Mouse (Mus musculus) hindbrain, postnatal 0 days (tissue): ENCODE data around the gene Ncor2. TPM values are rescaled to one million over a fixed set of nuclear protein-coding genes. Genes with fewer than 3 reads are reported as not detected.
A peak's percentile ranks its signal among the peaks of the same experiment; 100 is the strongest.

Experiments
- ATAC-seq: fragments of 200-750 bp; cut with Nextera tagmentation; 2 replicates; pipeline ENCODE4 v1.8.0; 2017; ENCODE audit warnings: mild to moderate bottlenecking, moderate TSS enrichment, moderate library complexity
- DNase-seq: peaks from one replicate; pipeline ENCODE4 v3.0.0-alpha.2; 2015; ENCODE audit warnings: low spot score
- H3K27ac ChIP-seq: fragments of 300-500 bp; sonication (generic); 2 replicates; pipeline ENCODE4 v1.5.1; 2014; ENCODE audit warnings: mild to moderate bottlenecking
- H3K27me3 ChIP-seq: fragments of 300-500 bp; sonication (generic); 2 replicates; pipeline ENCODE4 v1.6.1; 2014; ENCODE audit warnings: low read length, mixed read lengths; ENCODE audit not compliant: insufficient read depth
- H3K36me3 ChIP-seq: fragments of 300-500 bp; sonication (generic); 2 replicates; pipeline ENCODE4 v1.6.1; 2014; ENCODE audit warnings: low read length, mixed read lengths; ENCODE audit not compliant: insufficient read depth
- H3K4me1 ChIP-seq: fragments of 300-500 bp; sonication (generic); 2 replicates; pipeline ENCODE4 v1.6.1; 2014; ENCODE audit warnings: antibody characterized with exemption, low read length, mixed read lengths; ENCODE audit not compliant: insufficient read depth
- H3K4me2 ChIP-seq: fragments of 300-500 bp; sonication (generic); 2 replicates; pipeline ENCODE4 v1.6.1; 2014; ENCODE audit warnings: low read depth, mild to moderate bottlenecking, low read length, moderate library complexity, mixed read lengths
- H3K4me3 ChIP-seq: fragments of 300-500 bp; sonication (generic); 2 replicates; pipeline ENCODE4 v1.5.1; 2014; ENCODE audit warnings: low read length
- H3K9ac ChIP-seq: fragments of 300-500 bp; sonication (generic); replicated peaks from 2 replicates; pipeline ENCODE4 v1.6.1; 2014; ENCODE audit warnings: mild to moderate bottlenecking, low read length, moderate library complexity, mixed read lengths
- H3K9me3 ChIP-seq: fragments of 300-500 bp; sonication (generic); 2 replicates; pipeline ENCODE4 v1.6.1; 2016; ENCODE audit warnings: low read length, mixed read lengths
- CTCF ChIP-seq: IDR thresholded peaks from 2 replicates; pipeline ENCODE4 v1.5.1; 2016; ENCODE audit warnings: antibody characterized with exemption, control low read depth, low read depth
- WGBS: fragments of 180-500 bp; shearing (Covaris S2); extraction: QIAGEN DNeasy Blood & Tissue Kit; methylation state at CpG from one replicate; pipeline ENCODE4 v1.1.7; 2014; 5-methylcytosine and 5-hydroxymethylcytosine counted together
- polyA plus RNA-seq: library from polyadenylated mRNA; unstranded; fragments of >200 nt; fragmentation: Nextera tagmentation; extraction: Ambion mirVana; gene quantifications from 2 replicates; pipeline ENCODE4 v1.2.1, GENCODE M21; 2015
- total RNA-seq: library from RNA; depleted of rRNA; stranded (reverse); fragments of >200 nt; gene quantifications from 2 replicates; pipeline ENCODE4 v1.2.3, GENCODE M21; 2014; rRNA removed

Gene Ncor2
- total and polyA plus RNA-seq, 2 experiments from 2014 or later: 22.7 to 35.4 TPM

DNA sequence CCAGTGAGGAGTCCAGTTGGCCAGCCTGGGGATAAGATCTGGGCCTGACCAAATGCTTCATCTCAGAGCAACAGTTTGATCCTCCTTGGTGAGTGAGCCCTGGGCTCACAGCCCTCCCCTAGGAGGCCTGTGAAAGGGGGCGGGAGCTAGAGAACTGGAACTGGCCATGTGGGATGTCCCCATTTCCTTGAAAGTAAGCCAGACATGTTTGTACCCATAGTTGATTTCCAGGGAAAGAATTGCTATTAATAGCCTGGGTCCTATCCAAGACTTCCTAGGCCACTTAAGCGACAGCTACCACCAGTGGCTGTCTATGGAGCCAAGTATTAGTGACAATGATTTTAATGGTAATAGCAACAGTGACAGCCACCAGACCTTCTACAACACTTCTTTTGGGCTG lies 189.3 kb downstream of the Ncor2 start:
- Histone ChIP-seq H3K4me3 (no peak overlapping the region), H3K36me3 (no peaks in the 10 kb centered on the region), H3K27me3 (no peaks in the 10 kb centered on the region), H3K9ac (no peak overlapping the region), H3K27ac (no peak overlapping the region), H3K4me1 (no peaks in the 10 kb centered on the region), H3K9me3 (no peaks in the 10 kb centered on the region), H3K4me2 (no peak overlapping the region)
- ATAC-seq (no peak), DNase-seq (no peak)
- WGBS: 78% methylated on average over 2 of the region's 2 CpGs
- TF ChIP-seq CTCF: no peak

DNA sequence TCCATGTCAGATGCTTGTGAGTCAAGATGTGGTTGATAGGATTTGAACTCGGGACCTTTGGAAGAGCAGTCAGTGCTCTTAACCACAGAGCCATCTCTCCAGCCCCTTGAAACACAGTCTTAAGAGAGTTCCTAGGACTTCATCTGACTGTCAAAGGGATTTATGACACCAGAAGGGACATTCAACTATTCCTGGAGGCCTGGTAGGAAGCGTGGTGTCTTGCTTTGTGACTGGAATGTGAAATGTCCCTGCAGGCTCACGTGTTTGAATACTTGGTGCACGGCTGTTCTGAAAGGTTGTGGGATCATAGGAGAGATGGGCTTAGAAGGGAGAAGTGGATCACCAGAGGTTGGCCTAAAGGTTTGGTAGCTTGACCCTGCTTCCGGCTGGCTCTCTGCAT lies 192.4 kb downstream of the Ncor2 start:
- no peak for TF ChIP-seq CTCF
- Histone ChIP-seq H3K27ac (no peak overlapping the region), H3K9me3 (no peaks in the 10 kb centered on the region), H3K4me1 (no peaks in the 10 kb centered on the region), H3K27me3 (no peaks in the 10 kb centered on the region), H3K9ac (no peak overlapping the region), H3K4me2 (no peak overlapping the region), H3K4me3 (no peak overlapping the region), H3K36me3 (no peaks in the 10 kb centered on the region)
- ATAC-seq: no peak
- no peak for DNase-seq
- 87% methylated on average over 5 of the region's 5 CpGs for WGBS

DNA sequence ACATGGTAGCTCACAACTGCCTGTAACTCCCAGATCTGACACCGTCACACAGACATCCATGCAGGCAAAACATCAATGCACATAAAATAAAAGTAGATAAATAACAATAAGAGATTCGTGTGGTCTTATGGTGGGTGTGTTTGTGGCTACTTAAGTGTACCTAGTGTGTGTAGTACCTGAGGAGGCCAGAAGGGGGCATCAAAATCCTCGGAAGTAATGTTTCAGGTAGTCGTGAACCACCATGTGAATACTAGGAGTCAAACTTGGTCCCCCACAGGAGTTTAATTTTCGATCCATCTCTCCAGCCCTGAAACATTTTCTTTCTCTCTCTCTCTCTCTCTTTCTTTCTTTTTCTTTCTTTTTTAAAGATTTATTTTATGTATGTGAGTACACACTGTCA lies 192.8 kb downstream of the Ncor2 start:
- Histone ChIP-seq H3K9me3 (no peaks in the 10 kb centered on the region), H3K36me3 (no peaks in the 10 kb centered on the region), H3K4me2 (no peak overlapping the region), H3K27me3 (no peaks in the 10 kb centered on the region), H3K9ac (no peak overlapping the region), H3K4me1 (no peaks in the 10 kb centered on the region), H3K4me3 (no peak overlapping the region), H3K27ac (no peak overlapping the region)
- WGBS: 89% methylated on average over 5 of the region's 5 CpGs
- DNase-seq: no peak
- no peak for ATAC-seq
- peak; percentile 32; the same call in 1 of the 2 replicates for TF ChIP-seq CTCF

DNA sequence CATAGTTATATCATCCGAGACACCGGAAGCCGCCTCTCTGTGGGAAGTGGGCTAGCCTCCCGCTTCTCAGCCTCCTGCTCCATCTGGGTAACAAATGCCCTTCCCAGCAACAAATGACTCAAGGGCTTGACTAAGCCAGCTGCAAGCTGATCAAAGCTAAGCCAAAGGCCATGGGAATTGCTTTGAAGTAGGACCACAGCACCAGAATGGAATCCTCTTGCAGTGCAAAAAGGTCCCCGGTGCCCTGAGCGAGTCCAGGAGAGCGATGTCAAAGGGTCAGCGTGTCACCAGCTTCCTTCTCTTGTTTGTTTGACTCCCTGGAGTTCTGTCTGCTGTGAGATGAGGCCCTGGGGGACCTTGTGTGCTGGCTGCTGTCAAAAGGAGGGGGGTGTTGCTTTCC lies 209.2 kb downstream of the Ncor2 start:
- H3K4me1 ChIP-seq: peaks cover 9% of the 10 kb centered on the region; the same call in 1 of the 2 replicates
- ATAC-seq (no peak), DNase-seq (no peak)
- no peaks in the 10 kb centered on the region for H3K9me3 ChIP-seq
- no peak overlapping the region for H3K4me3 ChIP-seq
- H3K36me3 ChIP-seq: no peaks in the 10 kb centered on the region
- no peaks in the 10 kb centered on the region for H3K27me3 ChIP-seq
- no peak overlapping the region for H3K9ac ChIP-seq
- no peak overlapping the region for H3K27ac ChIP-seq
- WGBS: 29% methylated on average over 8 of the region's 8 CpGs
- TF ChIP-seq CTCF: no peak
- H3K4me2 ChIP-seq: no peak overlapping the region

Other genes starting within 250 kb of the Ncor2 start
- 9.8 and 14.2 TPM in 2 replicates for gene Rflna, start 176.0 kb downstream of the Ncor2 start, total RNA-seq
- gene Rflna, start 176.0 kb downstream of the Ncor2 start, polyA plus RNA-seq: 7.4 and 7.5 TPM in 2 replicates
- gene Scarb1, start 161.9 kb upstream of the Ncor2 start, total RNA-seq: 70.3 and 71.7 TPM in 2 replicates
- 53.9 and 56.1 TPM in 2 replicates for gene Scarb1, start 161.9 kb upstream of the Ncor2 start, polyA plus RNA-seq
- gene Gm10382, start 210.1 kb upstream of the Ncor2 start, total RNA-seq: 1.3 TPM in 1 of 2 replicates, not detected in the other
- gene Gm10382, start 210.1 kb upstream of the Ncor2 start, polyA plus RNA-seq: 0.48 and 0.66 TPM in 2 replicates
- gene Ubc, start 211.0 kb upstream of the Ncor2 start, total RNA-seq: 911 and 1,042 TPM in 2 replicates
- 1,155 and 1,219 TPM in 2 replicates for gene Ubc, start 211.0 kb upstream of the Ncor2 start, polyA plus RNA-seq